Mouse (Mus musculus) bone marrow macrophage, adult 2 months (primary cell): ENCODE measurements at regions not wholly inside any gene's neighbourhood (a gene's known extent, or its start where the extent isn't known, plus 50 kb on each side); places are given as distances from the start of the nearest gene placed in this dataset.

Experiments used
- CTCF ChIP-seq: IDR thresholded peaks from 2 replicates; pipeline ENCODE4 v1.5.1; 2012; ENCODE audit warnings: low read depth, mild to moderate bottlenecking, low read length, moderate library complexity
- POLR2A ChIP-seq: IDR thresholded peaks from 2 replicates; pipeline ENCODE4 v1.6.1; 2012; ENCODE audit warnings: mild to moderate bottlenecking, low read depth, low read length, borderline replicate concordance

- TF ChIP-seq CTCF (no peak), POLR2A (no peak)
Observed at GRCm38 (mm10) chr14:54151272-54151671, 102.6 kb downstream of the Dad1 start.
